In the genomic region with DNA sequence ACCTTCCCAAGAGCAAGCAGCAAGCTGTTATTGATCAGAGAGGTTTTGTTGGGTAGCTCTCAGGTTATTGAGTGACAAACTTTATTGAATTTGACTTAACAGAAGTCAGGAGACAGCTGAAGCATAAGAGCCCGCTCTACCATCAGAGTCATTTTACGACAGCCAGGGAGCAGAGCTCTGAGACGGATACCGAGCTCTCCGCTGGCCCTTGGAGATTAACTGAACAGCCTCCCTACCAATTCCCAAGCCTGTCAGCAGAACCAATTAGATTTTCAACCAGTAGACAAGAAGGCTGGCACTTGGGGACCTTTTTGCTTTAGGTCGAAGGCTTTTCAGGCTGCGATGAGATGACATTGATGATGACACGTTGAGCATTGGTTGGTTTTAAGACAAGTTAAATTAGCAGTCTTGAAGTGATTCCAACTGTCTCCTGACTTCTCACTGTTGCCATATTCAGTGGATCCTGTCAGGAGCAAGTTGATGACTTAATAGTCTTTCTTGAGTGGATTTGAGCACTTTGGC, we compare ENCODE assay signal across 20 mouse cellular contexts.
"Had no signal": no experiment of that assay in that cellular context is flagged by ENCODE, and none has a peak within 500 bp of the region (broad histone marks: within the 10 kb centered on the region; RNA-seq: fewer than 3 reads in every experiment).

No protein-coding gene starts in this region.

- H3K4me3 ChIP-seq: left cerebral cortex, adult 2 months; lung, embryonic 15.5 days; megakaryocyte, embryonic 14.5 days; midbrain, embryonic 12.5 days; neural tube, embryonic 12.5 days; neural tube, embryonic 15.5 days had no signal

- ATAC-seq: midbrain, embryonic 16.5 days had no signal

- H3K27me3 ChIP-seq: lung, embryonic 15.5 days; megakaryocyte, embryonic 14.5 days; midbrain, embryonic 12.5 days; neural tube, embryonic 12.5 days; neural tube, embryonic 15.5 days had no signal

- H3K4me1 ChIP-seq: lung, embryonic 15.5 days; megakaryocyte, embryonic 14.5 days; midbrain, embryonic 12.5 days; neural tube, embryonic 12.5 days; neural tube, embryonic 15.5 days had no signal

- H3K4me2 ChIP-seq: lung, embryonic 15.5 days; midbrain, embryonic 12.5 days; neural tube, embryonic 12.5 days; neural tube, embryonic 15.5 days had no signal

- H3K36me3 ChIP-seq: lung, embryonic 15.5 days; midbrain, embryonic 12.5 days; neural tube, embryonic 12.5 days; neural tube, embryonic 15.5 days had no signal

- H3K9ac ChIP-seq: liver, embryonic 14.5 days; lung, embryonic 15.5 days; midbrain, embryonic 12.5 days; neural tube, embryonic 12.5 days; neural tube, embryonic 15.5 days had no signal

- H3K27ac ChIP-seq: kidney, postnatal 0 days; left cerebral cortex, adult 2 months; liver, embryonic 14.5 days; lung, embryonic 15.5 days; midbrain, embryonic 12.5 days; neural tube, embryonic 12.5 days; neural tube, embryonic 15.5 days; stomach, postnatal 0 days had no signal

- DNase-seq: kidney, adult 2 months; kidney, postnatal 36 days; layer of hippocampus, postnatal 36 days; lung, adult 18-20 months; lung, postnatal 10 days; lung, postnatal 36 days; right cerebral cortex, postnatal 4 days; thymus, adult 2 months; thymus, postnatal 14 days; thymus, postnatal 4 days had no signal

- H3K9me3 ChIP-seq: lung, embryonic 15.5 days; midbrain, embryonic 12.5 days; neural tube, embryonic 12.5 days; neural tube, embryonic 15.5 days had no signal
